Mouse (Mus musculus): ENCODE results near the gene Aox1. TPM values are rescaled to one million over a fixed set of nuclear protein-coding genes. Genes with fewer than 3 reads are reported as not detected.

The Aox1 gene
- polyA plus RNA-seq, 1 experiment from 2014 or later, result 0.07 TPM

GRCm38 (mm10) chr1:58056074-58056807 is 26.5 kb downstream of the Aox1 start:
- no peak overlapping the region for H3K4me2 ChIP-seq
- WGBS, result 82% methylated on average over 13 of the region's 13 CpGs

GRCm38 (mm10) chr1:58056939-58057338 is 27.2 kb downstream of the Aox1 start:
- no peak for DNase-seq (ENCODE audit: low spot score)

More at GRCm38 (mm10) chr1:58056074-58056807, 26.5 kb downstream of the Aox1 start:
- H3K9ac ChIP-seq (ENCODE audit: low read depth, low read length), result no peak overlapping the region
- no peak for DNase-seq (ENCODE audit: low spot score)
- H3K9me3 ChIP-seq (ENCODE audit: control insufficient read depth, low read length), result no peaks in the 10 kb centered on the region
- no peak overlapping the region for H3K27ac ChIP-seq (ENCODE audit: low read depth, low read length)
- no peak for ATAC-seq (replicated peaks; ENCODE audit: low FRiP score)
- no peaks in the 10 kb centered on the region for H3K4me1 ChIP-seq (replicated peaks; ENCODE audit: control insufficient read depth, insufficient read depth, low read length)
- no peaks in the 10 kb centered on the region for H3K36me3 ChIP-seq (ENCODE audit: control insufficient read depth, insufficient read depth, low read length)
- no peak overlapping the region for H3K4me3 ChIP-seq (ENCODE audit: low read depth, low read length)
- no peaks in the 10 kb centered on the region for H3K27me3 ChIP-seq (replicated peaks; ENCODE audit: control insufficient read depth, insufficient read depth, low read length)

DNA sequence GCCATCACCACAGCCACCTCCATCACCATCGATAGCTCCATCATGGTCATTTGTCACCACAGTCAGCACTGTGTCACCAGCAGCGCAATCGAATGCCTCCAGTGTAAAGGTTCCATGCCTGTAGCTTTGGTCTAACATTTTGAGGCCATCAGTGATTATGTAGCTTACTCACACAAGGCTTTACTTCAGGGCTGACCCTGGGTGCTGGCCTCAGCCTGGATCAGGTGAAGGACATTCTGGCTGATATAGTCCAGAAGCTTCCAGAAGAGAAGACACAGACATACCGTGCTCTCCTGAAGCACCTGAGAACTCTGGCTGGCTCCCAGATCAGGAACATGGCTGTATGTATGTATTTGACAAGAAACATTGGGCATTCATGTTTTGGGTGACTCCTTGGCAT is 29.1 kb downstream of the Aox1 start:
- 88% methylated on average over 4 of the region's 4 CpGs for WGBS
- no peaks in the 10 kb centered on the region for H3K27me3 ChIP-seq (replicated peaks; ENCODE audit: control insufficient read depth, insufficient read depth, low read length)
- DNase-seq (ENCODE audit: low spot score) (no peak), ATAC-seq (replicated peaks; ENCODE audit: low FRiP score) (no peak)
- H3K9me3 ChIP-seq (ENCODE audit: control insufficient read depth, low read length), result no peaks in the 10 kb centered on the region
- H3K4me2 ChIP-seq, result no peak overlapping the region
- H3K36me3 ChIP-seq (ENCODE audit: control insufficient read depth, insufficient read depth, low read length), result no peaks in the 10 kb centered on the region
- no peaks in the 10 kb centered on the region for H3K4me1 ChIP-seq (replicated peaks; ENCODE audit: control insufficient read depth, insufficient read depth, low read length)
- no peak overlapping the region for H3K9ac ChIP-seq (ENCODE audit: low read depth, low read length)
- H3K27ac ChIP-seq (ENCODE audit: low read depth, low read length), result no peak overlapping the region
- no peak overlapping the region for H3K4me3 ChIP-seq (ENCODE audit: low read depth, low read length)

More at GRCm38 (mm10) chr1:58056939-58057338, 27.2 kb downstream of the Aox1 start:
- Histone ChIP-seq H3K9me3 (ENCODE audit: control insufficient read depth, low read length) (no peaks in the 10 kb centered on the region), H3K4me3 (ENCODE audit: low read depth, low read length) (no peak overlapping the region), H3K36me3 (ENCODE audit: control insufficient read depth, insufficient read depth, low read length) (no peaks in the 10 kb centered on the region), H3K4me2 (no peak overlapping the region), H3K4me1 (replicated peaks; ENCODE audit: control insufficient read depth, insufficient read depth, low read length) (no peaks in the 10 kb centered on the region), H3K9ac (ENCODE audit: low read depth, low read length) (no peak overlapping the region), H3K27me3 (replicated peaks; ENCODE audit: control insufficient read depth, insufficient read depth, low read length) (no peaks in the 10 kb centered on the region), H3K27ac (ENCODE audit: low read depth, low read length) (no peak overlapping the region)
- no peak for ATAC-seq (replicated peaks; ENCODE audit: low FRiP score)
- WGBS, result 65% methylated on average over 11 of the region's 11 CpGs

GRCm38 (mm10) chr1:58062131-58062530 is 32.4 kb downstream of the Aox1 start:
- DNase-seq (ENCODE audit: low spot score) (no peak), ATAC-seq (replicated peaks; ENCODE audit: low FRiP score) (no peak)
- Histone ChIP-seq H3K4me3 (ENCODE audit: low read depth, low read length) (no peak overlapping the region), H3K27me3 (replicated peaks; ENCODE audit: control insufficient read depth, insufficient read depth, low read length) (no peaks in the 10 kb centered on the region), H3K27ac (ENCODE audit: low read depth, low read length) (no peak overlapping the region), H3K4me2 (no peak overlapping the region), H3K9me3 (ENCODE audit: control insufficient read depth, low read length) (no peaks in the 10 kb centered on the region), H3K36me3 (ENCODE audit: control insufficient read depth, insufficient read depth, low read length) (no peaks in the 10 kb centered on the region), H3K9ac (ENCODE audit: low read depth, low read length) (no peak overlapping the region), H3K4me1 (replicated peaks; ENCODE audit: control insufficient read depth, insufficient read depth, low read length) (no peaks in the 10 kb centered on the region)
- WGBS, result 86% methylated on average over 7 of the region's 7 CpGs

- Histone ChIP-seq H3K4me1 (replicated peaks; ENCODE audit: control insufficient read depth, insufficient read depth, low read length) (no peaks in the 10 kb centered on the region), H3K9me3 (ENCODE audit: control insufficient read depth, low read length) (no peaks in the 10 kb centered on the region), H3K27ac (ENCODE audit: low read depth, low read length) (no peak overlapping the region), H3K9ac (ENCODE audit: low read depth, low read length) (no peak overlapping the region), H3K4me2 (no peak overlapping the region), H3K4me3 (ENCODE audit: low read depth, low read length) (no peak overlapping the region), H3K36me3 (ENCODE audit: control insufficient read depth, insufficient read depth, low read length) (no peaks in the 10 kb centered on the region), H3K27me3 (replicated peaks; ENCODE audit: control insufficient read depth, insufficient read depth, low read length) (no peaks in the 10 kb centered on the region)
- no peak for DNase-seq (ENCODE audit: low spot score)
- ATAC-seq (replicated peaks; ENCODE audit: low FRiP score), result no peak
- WGBS, result 92% methylated on average over 5 of the region's 5 CpGs
These were observed 35.4 kb downstream of the Aox1 start for GRCm38 (mm10) chr1:58065151-58065550.

GRCm38 (mm10) chr1:58065606-58066005 is 35.9 kb downstream of the Aox1 start:
- H3K27me3 ChIP-seq (replicated peaks; ENCODE audit: control insufficient read depth, insufficient read depth, low read length), result no peaks in the 10 kb centered on the region
- 79% methylated on average over 3 of the region's 3 CpGs for WGBS
- no peak for DNase-seq (ENCODE audit: low spot score)
- no peak overlapping the region for H3K4me2 ChIP-seq
- H3K9me3 ChIP-seq (ENCODE audit: control insufficient read depth, low read length), result no peaks in the 10 kb centered on the region
- H3K4me3 ChIP-seq (ENCODE audit: low read depth, low read length), result no peak overlapping the region
- no peak overlapping the region for H3K27ac ChIP-seq (ENCODE audit: low read depth, low read length)
- no peaks in the 10 kb centered on the region for H3K36me3 ChIP-seq (ENCODE audit: control insufficient read depth, insufficient read depth, low read length)
- H3K4me1 ChIP-seq (replicated peaks; ENCODE audit: control insufficient read depth, insufficient read depth, low read length), result no peaks in the 10 kb centered on the region
- ATAC-seq (replicated peaks; ENCODE audit: low FRiP score), result no peak
- no peak overlapping the region for H3K9ac ChIP-seq (ENCODE audit: low read depth, low read length)

GRCm38 (mm10) chr1:58069181-58069580 is 39.5 kb downstream of the Aox1 start:
- DNase-seq (ENCODE audit: low spot score), result no peak
- no peak for ATAC-seq (replicated peaks; ENCODE audit: low FRiP score)
- no peak overlapping the region for H3K9ac ChIP-seq (ENCODE audit: low read depth, low read length)
- H3K9me3 ChIP-seq (ENCODE audit: control insufficient read depth, low read length), result no peaks in the 10 kb centered on the region
- H3K4me2 ChIP-seq, result no peak overlapping the region
- no peaks in the 10 kb centered on the region for H3K36me3 ChIP-seq (ENCODE audit: control insufficient read depth, insufficient read depth, low read length)
- no peaks in the 10 kb centered on the region for H3K27me3 ChIP-seq (replicated peaks; ENCODE audit: control insufficient read depth, insufficient read depth, low read length)
- H3K4me1 ChIP-seq (replicated peaks; ENCODE audit: control insufficient read depth, insufficient read depth, low read length), result no peaks in the 10 kb centered on the region
- 84% methylated on average over 6 of the region's 6 CpGs for WGBS
- H3K27ac ChIP-seq (ENCODE audit: low read depth, low read length), result no peak overlapping the region
- H3K4me3 ChIP-seq (ENCODE audit: low read depth, low read length), result no peak overlapping the region

DNA sequence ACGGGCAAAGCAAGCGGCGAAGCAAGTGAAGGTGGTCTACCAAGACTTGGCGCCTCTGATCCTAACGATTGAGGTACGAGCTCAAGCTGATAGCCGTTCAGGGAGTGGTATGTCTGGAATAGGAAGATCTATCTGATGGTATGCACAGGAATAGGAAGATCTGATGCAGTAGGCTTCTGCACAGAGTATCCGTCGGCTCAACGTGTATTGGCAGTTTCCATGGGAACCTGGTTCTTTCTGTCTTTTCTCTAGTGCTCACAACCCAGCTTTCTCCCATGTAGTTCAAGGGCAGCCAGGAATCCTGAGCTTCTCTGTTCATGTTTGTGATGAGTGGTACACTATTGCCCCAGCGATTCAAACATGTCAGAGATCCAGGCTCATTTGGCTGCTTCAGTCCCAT is 40.4 kb downstream of the Aox1 start:
- H3K9me3 ChIP-seq (ENCODE audit: control insufficient read depth, low read length), result no peaks in the 10 kb centered on the region
- H3K4me3 ChIP-seq (ENCODE audit: low read depth, low read length), result no peak overlapping the region
- no peaks in the 10 kb centered on the region for H3K36me3 ChIP-seq (ENCODE audit: control insufficient read depth, insufficient read depth, low read length)
- no peak for ATAC-seq (replicated peaks; ENCODE audit: low FRiP score)
- no peak overlapping the region for H3K27ac ChIP-seq (ENCODE audit: low read depth, low read length)
- DNase-seq (ENCODE audit: low spot score), result no peak
- no peaks in the 10 kb centered on the region for H3K27me3 ChIP-seq (replicated peaks; ENCODE audit: control insufficient read depth, insufficient read depth, low read length)
- H3K9ac ChIP-seq (ENCODE audit: low read depth, low read length), result no peak overlapping the region
- no peak overlapping the region for H3K4me2 ChIP-seq
- WGBS, result 87% methylated on average over 11 of the region's 11 CpGs
- no peaks in the 10 kb centered on the region for H3K4me1 ChIP-seq (replicated peaks; ENCODE audit: control insufficient read depth, insufficient read depth, low read length)

DNA sequence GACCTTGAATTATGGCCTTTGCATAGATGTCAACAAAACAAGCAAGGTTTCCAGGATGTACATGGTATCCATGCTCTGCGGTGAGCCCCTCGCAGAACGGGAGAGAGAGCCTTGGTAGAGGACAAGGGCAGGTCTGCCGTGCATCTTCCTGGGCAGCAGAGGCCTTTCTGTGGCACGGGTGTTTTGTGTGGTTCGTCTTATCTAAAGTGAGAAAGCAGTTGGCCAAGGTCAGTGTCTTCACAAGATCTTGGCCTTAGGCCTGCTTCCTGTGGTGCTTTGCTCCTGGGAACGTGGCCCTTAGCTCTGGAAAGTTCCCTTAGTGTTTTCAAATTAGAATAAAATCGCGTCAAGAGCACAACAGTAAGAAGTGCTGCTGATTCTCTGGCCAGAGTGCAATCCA is 41.3 kb downstream of the Aox1 start:
- no peaks in the 10 kb centered on the region for H3K9me3 ChIP-seq (ENCODE audit: control insufficient read depth, low read length)
- DNase-seq (ENCODE audit: low spot score), result no peak
- no peak overlapping the region for H3K4me3 ChIP-seq (ENCODE audit: low read depth, low read length)
- H3K4me2 ChIP-seq, result no peak overlapping the region
- no peak overlapping the region for H3K27ac ChIP-seq (ENCODE audit: low read depth, low read length)
- H3K4me1 ChIP-seq (replicated peaks; ENCODE audit: control insufficient read depth, insufficient read depth, low read length), result no peaks in the 10 kb centered on the region
- ATAC-seq (replicated peaks; ENCODE audit: low FRiP score), result no peak
- H3K27me3 ChIP-seq (replicated peaks; ENCODE audit: control insufficient read depth, insufficient read depth, low read length), result no peaks in the 10 kb centered on the region
- H3K9ac ChIP-seq (ENCODE audit: low read depth, low read length), result no peak overlapping the region
- 75% methylated on average over 9 of the region's 9 CpGs for WGBS
- H3K36me3 ChIP-seq (ENCODE audit: control insufficient read depth, insufficient read depth, low read length), result no peaks in the 10 kb centered on the region
